Mouse (Mus musculus): Measurements from ENCODE around the gene Pkig. TPM values are rescaled to one million over a fixed set of nuclear protein-coding genes. Genes with fewer than 3 reads are reported as not detected.
A peak's percentile ranks its signal among the peaks of the same experiment; 100 is the strongest.

The Pkig gene
- total and polyA plus RNA-seq, 3 experiments, result 79.5 to 160 TPM; not detected in 1

GRCm38 (mm10) chr2:163710000-163710399 lies 51.8 kb downstream of the Pkig start:
- Histone ChIP-seq H3K79me2 (ENCODE audit: control insufficient read depth, insufficient read depth, low read length, poor library complexity) (no peaks in the 10 kb centered on the region), H3K27ac (ENCODE audit: control insufficient read depth, low read depth, low read length) (no peak overlapping the region), H3K4me3 (ENCODE audit: control insufficient read depth in 1 of 2, insufficient read depth in 1 of 2, low read depth in 2 of 2, low read length in 2 of 2) (no peak overlapping the region), H3K4me1 (ENCODE audit: control insufficient read depth in 1 of 2, insufficient read depth in 2 of 2, low read length in 2 of 2) (peaks cover 34 to 36% of the 10 kb centered on the region in 2 experiments), H3K36me3 (ENCODE audit: control insufficient read depth in 1 of 2, insufficient read depth in 2 of 2, low read length in 2 of 2) (peaks cover 2 to 39% of the 10 kb centered on the region in 2 experiments; a peak in 2 of 4 replicates), H3K27me3 (ENCODE audit: control insufficient read depth in 1 of 2, insufficient read depth in 2 of 2, low read length in 2 of 2) (no peaks in the 10 kb centered on the region), H3K9ac (ENCODE audit: control insufficient read depth, low read depth, low read length, poor library complexity, severe bottlenecking) (no peak overlapping the region), H3K9me3 (replicated peaks; ENCODE audit: insufficient read depth, low read length) (no peaks in the 10 kb centered on the region)
- TF ChIP-seq CTCF (IDR thresholded peaks at IDR 0.05 in 2 of 3, conservative IDR thresholded peaks at IDR 0.05 in 1 of 3; ENCODE audit: control insufficient read depth in 1 of 3, insufficient read depth in 1 of 3, low read depth in 2 of 3, low read length in 3 of 3, poor library complexity in 1 of 3, severe bottlenecking in 1 of 3) (no peak), NELFE (IDR thresholded peaks at IDR 0.05; ENCODE audit: low read depth, low read length) (no peak)
- DNase-seq (ENCODE audit: low read depth, low spot score), result no peak

GRCm38 (mm10) chr2:163710606-163711159 lies 52.5 kb downstream of the Pkig start:
- H3K9ac ChIP-seq (ENCODE audit: control insufficient read depth, low read depth, low read length, poor library complexity, severe bottlenecking), result no peak overlapping the region
- peaks cover 0 to 39% of the 10 kb centered on the region in 2 experiments; a peak in 2 of 4 replicates for H3K36me3 ChIP-seq (ENCODE audit: control insufficient read depth in 1 of 2, insufficient read depth in 2 of 2, low read length in 2 of 2)
- peaks cover 34 to 36% of the 10 kb centered on the region in 2 experiments for H3K4me1 ChIP-seq (ENCODE audit: control insufficient read depth in 1 of 2, insufficient read depth in 2 of 2, low read length in 2 of 2)
- H3K79me2 ChIP-seq (ENCODE audit: control insufficient read depth, insufficient read depth, low read length, poor library complexity), result no peaks in the 10 kb centered on the region
- H3K27me3 ChIP-seq (ENCODE audit: control insufficient read depth in 1 of 2, insufficient read depth in 2 of 2, low read length in 2 of 2), result no peaks in the 10 kb centered on the region
- peak; percentile 41; the same call in 1 of the 2 replicates for TF ChIP-seq MAZ (IDR thresholded peaks at IDR 0.05; ENCODE audit: low read depth, low read length)
- peak; percentile 41 to 42; a peak in 2 of 4 replicates for TF ChIP-seq EP300 (IDR thresholded peaks at IDR 0.05; ENCODE audit: low read depth in 1 of 2, low read length in 2 of 2)
- TF ChIP-seq GATA1 (IDR thresholded peaks at IDR 0.05; ENCODE audit: low read depth, low read length), result 0 out of 2 replicates have a peak, but pooled peaks have one; percentile 2
- TF ChIP-seq ZNF384 (IDR thresholded peaks at IDR 0.05; ENCODE audit: low read depth, low read length), result no peak
- TF ChIP-seq ETS1 (IDR thresholded peaks at IDR 0.05; ENCODE audit: low read depth, low read length), result peak; percentile 65
- no peak for TF ChIP-seq RAD21 (IDR thresholded peaks at IDR 0.05; ENCODE audit: low read depth, low read length)
- peak; percentile 57 for TF ChIP-seq MXI1 (IDR thresholded peaks at IDR 0.05; ENCODE audit: low read depth, low read length)
- TF ChIP-seq TCF12 (IDR thresholded peaks at IDR 0.05; ENCODE audit: low read depth, low read length), result 0 out of 2 replicates have a peak, but pooled peaks have one; percentile 11
- no peak overlapping the region for H3K4me3 ChIP-seq (ENCODE audit: control insufficient read depth in 1 of 2, insufficient read depth in 1 of 2, low read depth in 2 of 2, low read length in 2 of 2)
- peak; percentile 75 for DNase-seq (ENCODE audit: low read depth, low spot score)
- no peaks in the 10 kb centered on the region for H3K9me3 ChIP-seq (replicated peaks; ENCODE audit: insufficient read depth, low read length)
- H3K27ac ChIP-seq (ENCODE audit: control insufficient read depth, low read depth, low read length), result peak overlapping the region; percentile 11; the same call in 1 of the 2 replicates

- peaks cover 0 to 39% of the 10 kb centered on the region in 2 experiments; a peak in 2 of 4 replicates for H3K36me3 ChIP-seq (ENCODE audit: control insufficient read depth in 1 of 2, insufficient read depth in 2 of 2, low read length in 2 of 2)
- no peak for TF ChIP-seq RCOR1 (IDR thresholded peaks at IDR 0.05; ENCODE audit: low read depth, low read length)
- no peak for TF ChIP-seq GABPA (IDR thresholded peaks at IDR 0.05; ENCODE audit: low read depth, low read length)
- no peak for TF ChIP-seq SMC3 (IDR thresholded peaks at IDR 0.05; ENCODE audit: low read depth, low read length)
- TF ChIP-seq JUND (IDR thresholded peaks at IDR 0.05; ENCODE audit: low read depth, low read length), result no peak
- no peak for TF ChIP-seq ZNF384 (IDR thresholded peaks at IDR 0.05; ENCODE audit: low read depth, low read length)
- TF ChIP-seq CTCF (IDR thresholded peaks at IDR 0.05 in 2 of 3, conservative IDR thresholded peaks at IDR 0.05 in 1 of 3; ENCODE audit: control insufficient read depth in 1 of 3, insufficient read depth in 1 of 3, low read depth in 2 of 3, low read length in 3 of 3, poor library complexity in 1 of 3, severe bottlenecking in 1 of 3), result no peak
- TF ChIP-seq TCF12 (IDR thresholded peaks at IDR 0.05; ENCODE audit: low read depth, low read length), result no peak
- no peak for TF ChIP-seq POLR2AphosphoS5 (IDR thresholded peaks at IDR 0.05; ENCODE audit: borderline replicate concordance, low read depth, low read length)
- no peak for TF ChIP-seq MXI1 (IDR thresholded peaks at IDR 0.05; ENCODE audit: low read depth, low read length)
- no peak for TF ChIP-seq ZKSCAN1 (IDR thresholded peaks at IDR 0.05; ENCODE audit: low read depth, low read length)
- no peak for TF ChIP-seq MAX (IDR thresholded peaks at IDR 0.05; ENCODE audit: low read length)
- no peak for TF ChIP-seq E2F4 (IDR thresholded peaks at IDR 0.05; ENCODE audit: borderline replicate concordance, low read depth, low read length)
- TF ChIP-seq HCFC1 (IDR thresholded peaks at IDR 0.05; ENCODE audit: low read depth, low read length), result no peak
- no peak for TF ChIP-seq SIN3A (IDR thresholded peaks at IDR 0.05; ENCODE audit: low read length)
- no peak for TF ChIP-seq ELF1 (IDR thresholded peaks at IDR 0.05; ENCODE audit: low read depth, low read length)
These were observed 53.2 kb downstream of the Pkig start for GRCm38 (mm10) chr2:163711368-163711868.

More at GRCm38 (mm10) chr2:163711368-163711868, 53.2 kb downstream of the Pkig start:
- Histone ChIP-seq H3K27ac (ENCODE audit: control insufficient read depth, low read depth, low read length) (no peak overlapping the region), H3K9ac (ENCODE audit: control insufficient read depth, low read depth, low read length, poor library complexity, severe bottlenecking) (no peak overlapping the region), H3K27me3 (ENCODE audit: control insufficient read depth in 1 of 2, insufficient read depth in 2 of 2, low read length in 2 of 2) (no peaks in the 10 kb centered on the region), H3K4me1 (ENCODE audit: control insufficient read depth in 1 of 2, insufficient read depth in 2 of 2, low read length in 2 of 2) (peaks cover 34 to 36% of the 10 kb centered on the region in 2 experiments), H3K9me3 (replicated peaks; ENCODE audit: insufficient read depth, low read length) (no peaks in the 10 kb centered on the region), H3K79me2 (ENCODE audit: control insufficient read depth, insufficient read depth, low read length, poor library complexity) (no peaks in the 10 kb centered on the region), H3K4me3 (ENCODE audit: control insufficient read depth in 1 of 2, insufficient read depth in 1 of 2, low read depth in 2 of 2, low read length in 2 of 2) (no peak overlapping the region)
- DNase-seq (ENCODE audit: low read depth, low spot score), result no peak
